Mouse (Mus musculus) heart, adult 9 months (tissue): ENCODE data around the gene Marcksl1.

Experiments
- DNase-seq, 2 experiments: peaks; one replicate each; pipeline ENCODE4 v3.0.0; 2022; ENCODE audit warnings: low spot score in 2 of 2

The Marcksl1 gene

GRCm38 (mm10) chr4:129557256-129557808, 44.0 kb downstream of the Marcksl1 start:
- DNase-seq, result no peak

- no peak for DNase-seq
Observed at GRCm38 (mm10) chr4:129558321-129558955, 45.1 kb downstream of the Marcksl1 start.

- no peak for DNase-seq
Observed at GRCm38 (mm10) chr4:129561184-129561583, 47.8 kb downstream of the Marcksl1 start.

- no peak for DNase-seq
Observed at GRCm38 (mm10) chr4:129563718-129564117, 50.3 kb downstream of the Marcksl1 start.

- no peak for DNase-seq
Observed at GRCm38 (mm10) chr4:129565139-129565538, 51.8 kb downstream of the Marcksl1 start.
